Mouse (Mus musculus) forebrain, embryonic 10.5 days (tissue): Measurements from ENCODE around the gene Mad2l1bp. TPM values are rescaled to one million over a fixed set of nuclear protein-coding genes. Genes with fewer than 3 reads are reported as not detected.

Source experiments
- polyA plus RNA-seq: library from polyadenylated mRNA; unstranded; fragments of >200 nt; fragmentation: Nextera tagmentation; extraction: Ambion mirVana; gene quantifications from 2 replicates; pipeline ENCODE4 v1.2.1, GENCODE M21; 2016

Gene Mad2l1bp
- polyA plus RNA-seq, 1 experiment from 2014 or later: 36.8 TPM

Other genes starting within 250 kb of the Mad2l1bp start
- 2.4 and 2.5 TPM in 2 replicates for gene Vegfa, start 121.2 kb downstream of the Mad2l1bp start, polyA plus RNA-seq
- 152 and 154 TPM in 2 replicates for gene Mrps18a, start 42.6 kb downstream of the Mad2l1bp start, polyA plus RNA-seq
- gene Rsph9, start 9.3 kb downstream of the Mad2l1bp start, polyA plus RNA-seq: 8.9 and 11.3 TPM in 2 replicates
- gene Gtpbp2, start 7.5 kb upstream of the Mad2l1bp start, polyA plus RNA-seq: 29.8 and 30.0 TPM in 2 replicates
- 14.5 and 14.6 TPM in 2 replicates for gene Polh, start 49.1 kb upstream of the Mad2l1bp start, polyA plus RNA-seq
- 79.7 and 80.4 TPM in 2 replicates for gene Xpo5, start 49.2 kb upstream of the Mad2l1bp start, polyA plus RNA-seq
- 140 and 143 TPM in 2 replicates for gene Polr1c, start 94.5 kb upstream of the Mad2l1bp start, polyA plus RNA-seq
- gene Yipf3, start 94.5 kb upstream of the Mad2l1bp start, polyA plus RNA-seq: 68.3 and 72.5 TPM in 2 replicates
- gene Lrrc73, start 100.0 kb upstream of the Mad2l1bp start, polyA plus RNA-seq: 0.81 and 1.0 TPM in 2 replicates
- 60.0 and 62.6 TPM in 2 replicates for gene Tjap1, start 129.5 kb upstream of the Mad2l1bp start, polyA plus RNA-seq
- 1.2 TPM in 2 replicates for gene Dlk2, start 143.9 kb upstream of the Mad2l1bp start, polyA plus RNA-seq
- gene Abcc10, start 174.8 kb upstream of the Mad2l1bp start, polyA plus RNA-seq: 5.8 and 6.1 TPM in 2 replicates
- gene Zfp318, start 230.2 kb upstream of the Mad2l1bp start, polyA plus RNA-seq: 6.8 and 7.1 TPM in 2 replicates